Mouse (Mus musculus): ENCODE measurements around the gene Usp54.

DNA sequence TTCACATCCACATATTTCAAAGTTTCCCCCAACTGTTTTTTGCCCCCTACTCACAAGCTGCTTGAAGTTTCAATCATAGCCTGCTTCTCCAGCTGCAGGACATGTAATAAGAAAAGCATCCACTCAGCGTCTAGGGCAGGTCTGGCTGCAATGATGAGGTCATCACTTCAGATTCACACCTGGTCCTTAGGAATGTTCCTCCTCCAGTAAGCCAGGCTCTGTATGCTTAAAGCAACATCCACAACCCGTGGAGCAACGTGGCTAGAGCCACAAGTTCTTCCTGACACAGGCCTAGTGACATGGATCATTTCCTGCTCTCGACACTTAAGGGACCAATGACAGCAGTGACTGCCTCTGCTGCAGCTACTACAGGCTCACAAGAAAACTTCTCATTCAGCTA, 9.6 kb downstream of the Usp54 start:
- TF ChIP-seq POLR2A (IDR thresholded peaks at IDR 0.05; ENCODE audit: borderline replicate concordance, extremely low read depth, low read depth, low read length): no peak
- no peak for TF ChIP-seq CTCF (IDR thresholded peaks at IDR 0.05; ENCODE audit: insufficient read depth, low read length)
